ENCODE assay signal across 8 mouse cellular contexts in the genomic region with DNA sequence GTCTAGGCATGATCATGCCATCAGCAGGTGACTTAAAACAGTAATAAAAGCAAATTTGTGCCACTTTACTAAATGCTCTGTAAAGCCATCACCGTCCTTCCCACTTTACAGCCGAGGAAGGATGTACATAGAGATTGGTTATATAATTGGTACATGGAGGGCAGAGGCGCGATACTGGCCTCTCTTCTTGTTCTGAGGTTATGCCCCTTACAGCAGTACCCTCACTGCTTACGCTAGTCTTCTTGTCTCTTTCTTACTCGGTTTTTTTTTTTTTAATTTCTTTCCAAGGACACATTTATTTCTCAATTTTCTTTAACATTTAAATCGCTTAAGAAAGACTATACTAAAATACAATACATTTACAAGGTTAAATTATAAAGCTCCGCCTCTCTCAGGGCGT. TPM values are rescaled to one million over a fixed set of nuclear protein-coding genes. Genes with fewer than 3 reads are reported as not detected.
DNase-seq lines count a peak whose midpoint lies in the region; ATAC-seq and TF ChIP-seq lines count a peak whose summit lies in the region.

No protein-coding gene starts in this region.

- peak overlapping the region; percentile 69 for H3K27ac ChIP-seq in kidney, embryonic 15.5 days
- 0 out of 2 replicates have a peak overlapping the region, but pooled peaks have one; percentile 34 for H3K27ac ChIP-seq in bone marrow macrophage, adult 2 months (ENCODE audit: insufficient read depth, low read depth, low read length)
- H3K27ac ChIP-seq in heart, embryonic 16.5 days (ENCODE audit: low read length) = peak overlapping the region; percentile 67
- peak overlapping the region; percentile 90 for H3K27ac ChIP-seq in midbrain, embryonic 10.5 days (replicated peaks)

- no peak for TF ChIP-seq POLR2A in bone marrow macrophage, adult 2 months (IDR thresholded peaks at IDR 0.05; ENCODE audit: borderline replicate concordance, low read depth, low read length)

- ATAC-seq in kidney, embryonic 15.5 days (replicated peaks; ENCODE audit: low FRiP score) = no peak
- no peak for ATAC-seq in heart, embryonic 16.5 days (replicated peaks; ENCODE audit: extremely low read depth, insufficient read depth, low FRiP score)

- DNase-seq in kidney, postnatal 4 days = no peak
- DNase-seq in midbrain, embryonic 10.5 days (ENCODE audit: low spot score) = no peak
- DNase-seq in ovary, postnatal 14 days (ENCODE audit: low spot score) = no peak
- DNase-seq in frontal cortex, postnatal 10 days (ENCODE audit: low spot score in 2 of 2) = no peak
- no peak for DNase-seq in adrenal gland, adult 18-20 months (ENCODE audit: low spot score in 2 of 2)

- TF ChIP-seq CTCF in bone marrow macrophage, adult 2 months (IDR thresholded peaks at IDR 0.05; ENCODE audit: low read depth, low read length) = no peak

- peak overlapping the region; percentile 75 for H3K4me2 ChIP-seq in kidney, embryonic 15.5 days
- H3K4me2 ChIP-seq in heart, embryonic 16.5 days (ENCODE audit: low read depth, low read length) = peak overlapping the region; percentile 90

- H3K9ac ChIP-seq in kidney, embryonic 15.5 days = 0 out of 2 replicates have a peak overlapping the region, but pooled peaks have one; percentile 12
- peak overlapping the region; percentile 64 for H3K9ac ChIP-seq in heart, embryonic 16.5 days (ENCODE audit: low read length)

- peak overlapping the region; percentile 67 for H3K4me3 ChIP-seq in kidney, embryonic 15.5 days (replicated peaks)
- H3K4me3 ChIP-seq in bone marrow macrophage, adult 2 months (ENCODE audit: insufficient read depth, low read length) = peak overlapping the region; percentile 58
- H3K4me3 ChIP-seq in heart, embryonic 16.5 days (ENCODE audit: low read length) = peak overlapping the region; percentile 93
- peak overlapping the region; percentile 87 for H3K4me3 ChIP-seq in midbrain, embryonic 10.5 days

- H3K9me3 ChIP-seq in kidney, embryonic 15.5 days (replicated peaks) = no peaks in the 10 kb centered on the region
- no peaks in the 10 kb centered on the region for H3K9me3 ChIP-seq in heart, embryonic 16.5 days (replicated peaks; ENCODE audit: control insufficient read depth, low read length)
- no peaks in the 10 kb centered on the region for H3K9me3 ChIP-seq in midbrain, embryonic 10.5 days (replicated peaks)

- no peaks in the 10 kb centered on the region for H3K27me3 ChIP-seq in kidney, embryonic 15.5 days
- H3K27me3 ChIP-seq in heart, embryonic 16.5 days (ENCODE audit: control insufficient read depth, insufficient read depth, low read length) = no peaks in the 10 kb centered on the region
- no peaks in the 10 kb centered on the region for H3K27me3 ChIP-seq in midbrain, embryonic 10.5 days (ENCODE audit: low read depth, poor library complexity, severe bottlenecking)

- H3K4me1 ChIP-seq in kidney, embryonic 15.5 days = peaks cover 3% of the 10 kb centered on the region; the same call in 1 of the 2 replicates
- peaks cover 11% of the 10 kb centered on the region; the same call in 1 of the 2 replicates for H3K4me1 ChIP-seq in bone marrow macrophage, adult 2 months (ENCODE audit: control insufficient read depth, insufficient read depth, low read length)
- peaks cover 7% of the 10 kb centered on the region for H3K4me1 ChIP-seq in heart, embryonic 16.5 days (ENCODE audit: control insufficient read depth, insufficient read depth, low read length)
- H3K4me1 ChIP-seq in midbrain, embryonic 10.5 days = peaks cover 16% of the 10 kb centered on the region

- 25% methylated on average over 9 of the region's 9 CpGs for WGBS in kidney, embryonic 15.5 days
- 25% methylated on average over 9 of the region's 9 CpGs for WGBS in heart, embryonic 16.5 days
- 35% methylated on average over 9 of the region's 9 CpGs for WGBS in midbrain, embryonic 10.5 days

- peaks cover 10% of the 10 kb centered on the region for H3K36me3 ChIP-seq in kidney, embryonic 15.5 days
- H3K36me3 ChIP-seq in heart, embryonic 16.5 days (ENCODE audit: control insufficient read depth, insufficient read depth) = peaks cover 10% of the 10 kb centered on the region
- H3K36me3 ChIP-seq in midbrain, embryonic 10.5 days = 0 out of 2 replicates have a peak, but pooled peaks cover 6% of the 10 kb centered on the region

RNA-seq across cellular contexts. Expression of a gene that starts 0.5 kb away (rescaled TPM):
- 70.3 and 77.3 TPM in 2 replicates for polyA plus RNA-seq in kidney, embryonic 15.5 days (2015; fragmentation: Nextera tagmentation; extraction: Ambion mirVana)
- polyA plus RNA-seq in bone marrow macrophage, adult 2 months (2012; ENCODE audit: insufficient read depth, insufficient read length, missing spikeins) = 21.4 and 23.0 TPM in 2 replicates
- 45.6 and 54.9 TPM in 2 replicates for polyA plus RNA-seq in heart, embryonic 16.5 days (2015; fragmentation: Nextera tagmentation; extraction: Ambion mirVana)
- 43.1 and 48.3 TPM in 2 replicates for polyA plus RNA-seq in midbrain, embryonic 10.5 days (2016; fragmentation: Nextera tagmentation; extraction: Ambion mirVana)
- total RNA-seq in adrenal gland, adult 18-20 months (2021) = 10 to 100 TPM; 40.1 to 55.9 TPM

RNA-seq across cellular contexts. Expression of a gene that starts 31.9 kb away (rescaled TPM):
- polyA plus RNA-seq in kidney, embryonic 15.5 days (2015; fragmentation: Nextera tagmentation; extraction: Ambion mirVana) = 0.35 and 0.46 TPM in 2 replicates
- polyA plus RNA-seq in bone marrow macrophage, adult 2 months (2012; ENCODE audit: insufficient read depth, insufficient read length, missing spikeins) = 1.8 and 4.1 TPM in 2 replicates
- 0.25 and 0.45 TPM in 2 replicates for polyA plus RNA-seq in heart, embryonic 16.5 days (2015; fragmentation: Nextera tagmentation; extraction: Ambion mirVana)
- polyA plus RNA-seq in midbrain, embryonic 10.5 days (2016; fragmentation: Nextera tagmentation; extraction: Ambion mirVana) = 0.41 and 0.62 TPM in 2 replicates
- 1 to 10 TPM in 1 of 2 experiments, under 1 TPM in 1; 0.76 to 1.4 TPM for total RNA-seq in adrenal gland, adult 18-20 months (2021)

RNA-seq across cellular contexts. Expression of a gene that starts 58.7 kb away (rescaled TPM):
- 14.9 and 16.3 TPM in 2 replicates for polyA plus RNA-seq in kidney, embryonic 15.5 days (2015; fragmentation: Nextera tagmentation; extraction: Ambion mirVana)
- polyA plus RNA-seq in bone marrow macrophage, adult 2 months (2012; ENCODE audit: insufficient read depth, insufficient read length, missing spikeins) = 15.0 and 15.9 TPM in 2 replicates
- polyA plus RNA-seq in heart, embryonic 16.5 days (2015; fragmentation: Nextera tagmentation; extraction: Ambion mirVana) = 5.8 and 6.9 TPM in 2 replicates
- polyA plus RNA-seq in midbrain, embryonic 10.5 days (2016; fragmentation: Nextera tagmentation; extraction: Ambion mirVana) = 2.4 and 4.3 TPM in 2 replicates
- 1 to 10 TPM; 6.4 to 9.8 TPM for total RNA-seq in adrenal gland, adult 18-20 months (2021)

Comparison
In these comparisons a context has a peak if more than half of its experiments do, and no peak if none do; other contexts are left out.
1. H3K27ac ChIP-seq: peak in every context shown above with its lines; median percentile 90 in midbrain, embryonic 10.5 days; 69 in kidney, embryonic 15.5 days; 67 in heart, embryonic 16.5 days; 34 in bone marrow macrophage, adult 2 months.